Mouse (Mus musculus) C2C12 (cell line): ENCODE data around the gene Zwilch.

Experiments
- CTCF ChIP-seq: IDR thresholded peaks from one replicate; pipeline ENCODE4 v1.5.1; 2011; ENCODE audit not compliant: control insufficient read depth, insufficient read depth, insufficient read length
- FOSL1 ChIP-seq: IDR thresholded peaks from one replicate; pipeline ENCODE4 v1.8.0; 2011; ENCODE audit warnings: mild to moderate bottlenecking, low read length; ENCODE audit not compliant: poor library complexity, insufficient read depth, severe bottlenecking
- MAX ChIP-seq: IDR thresholded peaks from one replicate; pipeline ENCODE4 v1.6.1; 2011; ENCODE audit warnings: mild to moderate bottlenecking, control low read depth
- MYOD1 ChIP-seq: IDR thresholded peaks from one replicate; pipeline ENCODE4 v1.6.1; 2011; ENCODE audit warnings: low read depth; ENCODE audit not compliant: control insufficient read depth, insufficient read length
- USF1 ChIP-seq: IDR thresholded peaks from one replicate; pipeline ENCODE4 v1.6.1; 2011; ENCODE audit warnings: low read depth, mild to moderate bottlenecking, control low read depth, moderate library complexity

- TF ChIP-seq USF1 (no peak), FOSL1 (no peak), CTCF (no peak), MYOD1 (no peak), MAX (no peak)
Observed at GRCm38 (mm10) chr9:64139879-64140278, 33.0 kb downstream of the Zwilch start.
